Mouse (Mus musculus): ENCODE measurements around the gene Tnfrsf13c.
A peak's percentile ranks its signal among the peaks of the same experiment; 100 is the strongest.

Gene Tnfrsf13c

DNA sequence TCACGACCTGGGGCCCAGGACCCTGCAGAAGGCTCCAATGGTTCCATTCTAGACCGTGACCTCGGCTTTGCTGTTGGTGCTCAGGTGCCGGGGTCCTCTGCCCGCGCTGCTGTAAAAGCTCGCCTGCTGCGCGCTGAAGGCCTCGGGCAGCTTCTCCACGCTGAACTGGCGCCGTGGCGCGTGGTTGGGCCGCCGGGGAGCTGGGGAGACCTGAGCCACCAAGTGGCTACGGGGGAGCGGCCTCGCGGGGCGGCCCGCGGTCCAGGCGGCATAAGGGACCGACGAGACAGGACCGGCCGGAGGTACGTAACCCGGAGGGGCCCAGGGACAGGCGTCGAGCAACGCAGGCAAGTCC, 17.1 kb downstream of the Tnfrsf13c start:
- DNase-seq, result no peak

DNA sequence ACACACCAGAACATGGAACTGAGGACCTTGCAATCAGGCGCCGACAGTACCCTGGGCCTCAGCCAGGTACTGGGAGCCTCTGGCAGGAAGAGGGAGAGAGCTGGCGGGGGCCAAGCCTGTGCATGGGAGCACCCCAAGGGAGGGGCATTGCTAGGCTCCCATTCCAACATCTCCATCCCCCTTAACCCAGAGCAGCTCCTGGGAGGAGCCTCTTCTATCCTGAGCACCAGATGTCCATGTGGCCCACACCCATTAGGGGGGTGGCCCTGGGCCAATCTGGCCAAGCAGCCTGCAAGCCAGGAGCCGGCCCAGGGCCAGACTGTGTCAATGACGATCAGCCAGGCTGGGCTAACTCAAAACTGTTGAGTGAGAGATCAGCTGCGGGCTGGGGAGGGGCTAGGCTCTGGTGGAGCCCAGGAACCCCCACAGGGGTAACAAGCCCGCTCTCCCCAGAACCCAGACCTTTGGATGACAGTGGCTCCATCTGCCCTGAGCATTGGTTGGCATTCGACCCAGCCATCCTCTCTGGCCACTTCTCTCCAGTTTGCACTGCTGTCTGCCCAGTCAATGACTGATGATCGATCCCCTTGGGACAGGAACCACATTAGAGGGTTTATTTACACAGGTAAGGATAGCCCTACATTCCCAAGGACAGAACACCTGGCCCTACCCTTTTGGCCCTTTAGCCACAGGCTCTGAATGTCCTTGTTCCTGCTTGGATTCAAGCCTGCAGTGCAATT, 17.6 kb downstream of the Tnfrsf13c start:
- DNase-seq, result peak in 1 of 2 experiments; percentile 44

DNA sequence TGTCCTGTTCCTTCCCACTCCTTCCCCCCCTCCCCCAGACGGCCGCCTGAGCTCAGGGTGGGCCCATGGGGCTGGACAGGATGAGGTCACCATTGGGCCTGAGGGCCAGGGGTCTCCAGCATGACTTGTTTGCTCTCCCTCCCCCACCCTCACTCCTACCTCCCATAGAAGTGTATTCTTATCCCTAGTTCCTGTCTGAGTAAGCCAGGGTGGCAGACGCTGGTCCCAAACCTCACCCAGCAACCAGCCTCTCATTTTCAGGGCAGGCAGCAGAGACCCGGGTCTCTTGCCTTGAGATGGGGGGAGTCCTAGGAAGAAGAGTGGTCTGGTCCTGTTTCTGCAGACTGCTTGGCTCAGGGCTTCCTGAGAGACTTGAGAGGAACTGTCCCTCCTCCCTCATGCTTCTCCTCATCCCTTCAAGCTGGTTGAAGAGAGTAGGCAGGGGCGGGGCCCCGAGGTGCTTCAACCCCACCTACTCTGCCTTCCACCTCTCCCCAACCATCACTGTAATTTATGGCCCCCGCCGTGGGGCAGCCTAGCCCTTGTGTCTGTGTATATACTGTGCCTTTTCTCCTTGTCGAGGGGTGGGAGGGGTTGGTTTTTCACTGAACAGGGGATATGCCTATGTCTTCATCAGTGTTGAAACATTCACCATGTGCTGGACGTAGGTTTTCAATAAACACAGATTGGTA, 19.3 kb downstream of the Tnfrsf13c start:
- no peak for DNase-seq

DNA sequence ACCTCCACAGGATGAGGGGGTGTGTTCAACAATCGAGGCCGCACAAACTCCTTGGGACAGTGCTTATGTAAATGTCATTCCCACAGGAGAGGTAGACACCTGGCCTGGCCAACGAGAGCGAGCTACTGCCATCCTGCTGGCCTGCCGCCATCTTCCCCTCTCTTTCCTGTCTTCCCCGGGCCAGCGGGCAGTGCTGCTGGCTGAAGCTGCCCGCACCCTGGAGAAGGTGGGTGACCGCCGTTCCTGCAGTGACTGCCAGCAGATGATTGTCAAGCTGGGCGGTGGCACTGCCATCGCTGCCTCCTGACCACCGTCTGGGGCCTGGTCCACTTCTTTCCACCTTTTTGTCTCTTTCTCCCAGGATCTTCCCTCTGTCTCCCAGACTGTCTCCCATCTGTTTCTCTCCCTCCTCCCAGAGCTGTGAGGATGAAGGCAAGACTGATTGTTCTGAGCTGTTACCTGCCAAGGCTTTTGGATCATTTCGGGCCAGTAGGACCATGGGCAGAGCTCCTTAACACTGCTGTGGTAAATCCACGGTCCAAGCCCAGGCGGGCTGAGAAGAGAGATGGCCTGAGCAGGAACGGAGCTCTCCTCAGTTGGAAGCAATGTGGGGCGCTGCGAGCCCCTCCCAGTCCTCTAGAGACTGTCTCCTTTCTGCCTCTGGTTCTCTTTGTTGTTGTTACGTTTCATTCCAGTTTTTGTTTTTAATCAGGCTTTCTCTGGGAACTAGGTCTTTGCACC, 20.4 kb downstream of the Tnfrsf13c start:
- DNase-seq, result no peak

DNA sequence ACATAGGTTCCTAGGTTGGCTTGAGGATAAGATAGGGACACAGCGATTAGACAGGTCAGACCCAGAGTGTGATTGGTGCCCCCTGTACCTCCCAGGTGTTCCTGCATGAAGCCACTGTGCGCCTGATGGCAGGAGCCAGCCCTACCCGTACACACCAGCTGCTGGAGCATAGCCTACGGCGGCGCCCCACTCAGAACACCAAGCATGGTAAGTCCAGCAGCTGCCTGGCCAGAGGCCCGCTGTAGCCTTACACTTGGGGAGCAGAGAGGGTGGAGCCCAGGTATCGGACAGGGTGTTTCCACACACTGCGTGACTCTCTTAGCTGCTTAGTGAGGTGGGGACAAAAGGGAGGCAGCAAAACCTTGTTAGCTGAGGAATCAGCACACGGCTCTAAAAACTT, 21.1 kb downstream of the Tnfrsf13c start:
- DNase-seq, result no peak

DNA sequence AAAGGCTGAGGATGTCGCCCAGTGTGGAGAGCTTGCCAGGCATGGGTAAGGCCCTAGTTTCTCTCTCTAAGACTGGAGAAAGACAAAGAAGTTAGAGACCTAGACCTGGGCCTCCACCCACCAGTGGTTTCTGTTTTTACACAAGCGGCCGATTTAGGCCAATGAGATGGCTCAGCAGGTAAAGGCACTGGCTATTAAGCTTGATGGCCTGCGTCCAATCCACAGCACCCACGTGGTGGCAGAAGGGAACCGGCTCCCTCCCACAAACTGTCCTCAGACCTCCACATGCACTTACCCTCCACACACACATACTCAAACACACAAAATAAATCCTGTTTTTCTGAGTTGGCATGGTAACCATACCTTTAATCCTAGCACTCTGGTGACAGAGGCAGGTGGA, 22.1 kb downstream of the Tnfrsf13c start:
- no peak for DNase-seq

DNA sequence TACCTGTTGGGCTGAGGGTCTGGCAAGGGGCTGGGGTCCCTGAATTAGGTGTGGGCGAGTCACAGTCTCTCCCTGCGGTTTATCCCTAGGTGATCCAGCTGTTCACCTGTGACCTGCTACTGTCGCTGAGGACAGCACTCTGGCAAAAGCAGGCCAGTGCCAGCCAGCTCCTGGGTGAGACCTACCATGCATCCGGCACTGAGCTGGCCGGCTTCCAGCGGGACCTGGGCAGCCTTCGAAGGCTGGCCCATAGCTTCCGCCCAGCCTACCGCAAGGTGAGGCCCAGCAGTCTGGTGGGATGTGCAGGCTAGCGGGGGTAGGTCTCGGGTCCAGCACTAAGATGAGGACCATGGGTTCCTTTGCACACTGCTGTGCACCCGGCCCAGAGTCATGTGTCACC, 24.6 kb downstream of the Tnfrsf13c start:
- DNase-seq, result peak in 1 of 2 experiments; percentile 22

DNA sequence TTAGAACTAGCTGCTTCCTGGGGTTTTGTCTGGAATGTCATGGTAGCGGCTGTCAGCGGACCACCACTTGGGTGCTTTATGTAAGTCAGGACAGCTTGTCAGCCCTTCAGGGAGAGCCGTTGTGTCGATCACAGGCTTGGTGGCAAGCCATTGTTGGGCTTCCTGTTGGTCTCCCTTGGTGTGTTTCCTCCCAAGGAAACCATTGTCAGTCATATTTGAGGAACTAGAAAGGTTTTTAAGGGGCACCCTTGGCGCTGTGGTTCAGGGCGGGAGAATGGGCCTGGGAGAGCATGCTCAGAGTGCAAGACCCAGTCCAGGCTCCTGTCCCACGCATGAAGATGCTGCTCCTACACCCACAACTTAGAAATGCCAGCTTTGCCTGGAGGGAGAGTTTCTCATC, 25.8 kb downstream of the Tnfrsf13c start:
- no peak for DNase-seq

DNA sequence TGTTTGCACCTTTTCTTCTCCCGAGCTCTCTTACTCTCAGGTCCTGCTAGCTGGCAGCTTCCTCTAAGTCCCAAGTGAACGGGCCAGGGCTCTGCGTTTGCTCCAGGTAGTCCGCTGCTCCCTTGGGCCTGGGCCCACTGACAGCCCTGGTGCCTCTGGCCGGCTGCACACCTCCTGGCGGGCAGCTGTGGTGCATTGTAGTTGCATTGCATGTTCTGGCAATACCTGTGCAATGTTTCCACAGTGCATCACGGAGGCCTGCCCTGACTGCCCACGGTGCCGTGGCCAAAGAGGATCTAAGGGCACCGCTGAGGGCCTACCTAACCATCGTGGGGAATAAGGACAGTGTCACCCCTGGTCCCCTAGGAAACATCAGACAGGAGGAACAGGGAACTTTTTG, 26.2 kb downstream of the Tnfrsf13c start:
- no peak for DNase-seq

DNA sequence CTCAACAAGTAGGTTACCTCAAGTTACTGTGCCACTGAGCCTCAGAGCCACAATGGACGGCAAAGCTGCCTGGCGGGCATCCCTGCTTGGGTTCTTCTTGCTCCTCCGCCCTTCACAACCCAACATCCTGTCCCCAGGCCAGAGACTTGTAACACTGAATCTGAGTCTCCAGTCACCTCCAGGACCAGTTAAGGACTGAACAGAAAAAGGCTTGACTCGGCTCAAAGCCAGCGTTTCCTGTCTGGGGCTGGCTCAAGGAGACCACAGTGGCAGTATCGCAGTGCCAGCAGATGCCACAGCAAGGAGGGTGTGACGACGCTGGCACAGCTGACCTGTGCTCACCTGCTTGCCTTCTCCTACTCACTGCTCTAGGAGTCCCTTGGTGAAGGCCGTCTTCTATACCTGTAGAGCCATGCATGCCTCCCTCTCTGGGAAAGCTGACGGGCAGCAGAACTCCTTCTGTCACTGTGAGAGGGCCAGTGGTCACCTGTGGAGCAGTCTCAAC, 26.9 kb downstream of the Tnfrsf13c start:
- no peak for DNase-seq

DNA sequence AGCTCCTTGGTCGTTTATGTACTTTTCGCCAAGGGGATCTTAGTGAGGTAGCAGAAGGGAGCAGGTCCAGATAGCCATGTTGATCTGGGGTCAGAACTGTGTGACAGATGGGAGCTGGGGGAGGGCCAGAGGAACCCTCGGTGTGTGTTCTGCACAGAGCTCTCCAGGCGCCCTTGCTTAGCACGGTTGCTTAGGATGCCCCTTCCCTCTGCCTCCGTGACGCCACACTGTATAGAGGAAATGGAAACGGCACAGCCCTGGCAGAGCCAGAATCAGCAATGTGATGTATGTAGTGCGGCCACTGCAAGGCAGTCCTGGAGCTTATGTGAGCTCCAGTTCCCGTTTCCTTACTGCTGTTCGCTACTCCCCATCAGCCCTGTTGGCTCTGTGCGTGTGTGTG, 27.9 kb downstream of the Tnfrsf13c start:
- DNase-seq, result no peak

DNA sequence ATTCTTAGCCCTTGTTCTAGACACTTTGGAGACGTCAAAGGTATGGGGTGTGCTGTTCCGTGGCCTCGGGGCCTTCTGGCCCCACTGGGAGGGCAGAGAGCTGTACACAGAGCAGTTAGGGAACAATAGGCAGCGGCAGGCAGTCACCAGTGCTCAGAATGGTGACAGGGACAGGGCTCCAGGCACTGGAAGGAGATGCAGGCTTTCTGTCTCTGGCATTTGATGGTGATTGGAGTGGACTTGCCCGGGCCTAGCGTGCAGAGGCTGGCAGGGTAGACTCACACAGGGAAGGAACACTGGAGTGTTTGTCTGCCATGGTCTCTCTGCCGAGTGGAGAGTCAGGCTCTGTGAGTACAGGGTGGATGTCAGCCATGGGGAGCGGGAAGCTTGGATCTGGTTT, 31.6 kb downstream of the Tnfrsf13c start:
- DNase-seq, result no peak

DNA sequence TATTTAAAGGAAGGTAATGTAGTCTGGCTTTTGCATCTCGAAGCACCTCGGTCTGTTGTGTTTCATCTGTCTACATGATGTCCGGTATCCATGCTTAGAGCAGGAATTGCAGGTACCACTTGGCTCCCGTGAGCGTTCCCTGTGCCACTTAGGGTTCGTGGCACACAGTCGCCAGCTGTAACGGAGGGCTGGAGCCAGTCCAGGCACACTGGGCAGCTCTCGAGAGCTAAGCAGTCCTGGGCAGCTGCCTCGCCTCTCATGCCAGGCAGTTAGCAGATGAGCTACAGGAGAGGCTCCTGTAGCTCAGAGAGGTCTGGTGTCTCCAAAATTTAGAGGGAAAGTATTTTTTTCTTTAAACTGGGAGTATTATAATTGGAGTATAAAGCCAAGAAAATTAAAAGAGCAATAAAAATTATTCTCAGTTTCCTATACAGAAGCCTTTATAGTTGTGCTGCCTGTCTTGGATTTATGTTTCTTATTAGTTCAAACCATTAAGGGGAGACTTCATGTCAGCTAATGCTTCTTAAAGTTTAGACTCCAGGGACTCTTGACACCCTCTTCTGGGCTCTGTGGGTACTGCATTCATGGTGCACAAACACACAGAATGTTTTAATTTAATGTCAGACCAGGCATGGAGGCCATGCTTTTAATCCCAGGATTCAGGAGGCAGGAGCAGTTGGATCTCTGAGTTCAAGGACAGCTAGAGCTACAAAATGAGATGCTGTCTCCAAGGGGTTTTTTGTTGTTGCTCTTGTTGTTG, 35.5 kb downstream of the Tnfrsf13c start:
- DNase-seq, result peak; percentile 44 to 77

DNA sequence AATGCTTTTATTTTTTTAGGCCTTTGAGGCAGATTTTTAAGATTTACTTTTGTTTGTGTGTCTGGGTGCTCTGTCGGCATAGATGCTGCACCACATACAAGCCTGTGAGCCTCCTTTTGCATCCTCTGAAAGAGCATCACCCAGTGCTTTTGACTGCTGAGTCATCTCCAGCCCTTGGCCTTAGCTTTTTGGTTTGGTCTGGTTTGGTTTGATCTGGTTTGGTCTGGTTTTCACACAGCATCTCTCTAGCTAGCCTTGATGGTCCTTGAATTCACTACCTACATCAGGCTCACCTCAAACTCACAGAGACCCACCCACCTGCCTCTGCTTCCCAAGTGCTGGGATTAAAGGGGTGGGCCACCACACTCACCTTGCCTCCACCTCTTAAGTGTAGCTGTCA, 36.2 kb downstream of the Tnfrsf13c start:
- DNase-seq, result no peak

DNA sequence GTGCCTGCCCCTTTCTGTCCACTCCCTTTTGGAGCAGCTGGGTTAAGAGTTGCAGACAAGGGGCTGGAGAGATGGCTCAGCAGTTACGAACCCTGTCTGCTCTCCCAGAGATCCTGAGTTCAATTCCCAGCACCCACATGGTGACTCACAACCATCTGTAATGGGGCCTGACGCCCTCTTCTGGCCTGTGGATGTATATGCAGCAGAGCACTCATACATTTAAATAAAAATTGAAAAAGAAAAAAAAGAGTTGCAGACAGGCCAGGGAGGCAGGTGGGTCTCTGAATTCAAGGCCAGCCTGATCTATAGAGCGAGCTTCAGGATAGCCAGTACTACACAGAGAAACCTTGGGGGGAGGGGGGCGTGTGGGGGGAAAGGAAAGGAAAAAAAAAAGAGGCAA, 36.8 kb downstream of the Tnfrsf13c start:
- no peak for DNase-seq

DNA sequence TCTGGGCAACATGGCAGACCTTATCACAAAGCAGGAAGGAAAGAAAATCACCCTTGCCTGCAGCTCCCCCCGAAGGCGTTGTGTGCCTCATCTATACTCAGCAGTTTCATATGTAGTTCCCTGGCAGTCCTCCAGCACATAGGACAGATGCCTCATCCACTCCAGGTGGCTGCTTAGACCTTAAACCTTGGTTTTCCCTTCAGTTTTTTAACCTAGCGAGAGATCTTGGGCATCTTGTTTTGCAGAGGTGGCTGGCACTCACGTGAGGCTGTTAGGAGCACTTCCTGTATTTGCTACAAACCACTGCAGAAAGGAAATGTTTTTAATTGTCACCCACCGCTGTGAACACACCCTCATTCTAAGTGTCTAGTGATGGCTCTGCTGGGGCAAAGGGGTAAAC, 37.2 kb downstream of the Tnfrsf13c start:
- DNase-seq, result no peak

DNA sequence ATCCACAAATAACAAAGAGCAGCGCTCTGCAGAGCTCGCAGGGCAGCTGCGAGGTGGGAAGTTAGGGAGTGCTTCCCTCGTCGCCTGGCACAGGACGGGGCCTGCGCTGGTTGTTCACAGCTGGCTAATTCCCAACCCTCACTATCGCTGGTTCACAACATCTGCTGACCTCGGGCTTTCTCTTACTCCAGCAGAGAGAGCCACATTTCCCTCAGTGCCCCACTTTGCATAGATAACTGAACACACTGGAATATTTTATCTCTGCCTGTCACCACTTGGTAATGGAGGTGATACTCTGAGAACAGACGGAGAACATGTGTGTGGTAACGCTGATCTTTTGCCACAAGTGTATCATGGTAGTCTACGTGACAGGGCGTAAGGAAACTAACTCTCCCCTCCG, 38.0 kb downstream of the Tnfrsf13c start:
- peak; percentile 27 to 37 for DNase-seq

DNA sequence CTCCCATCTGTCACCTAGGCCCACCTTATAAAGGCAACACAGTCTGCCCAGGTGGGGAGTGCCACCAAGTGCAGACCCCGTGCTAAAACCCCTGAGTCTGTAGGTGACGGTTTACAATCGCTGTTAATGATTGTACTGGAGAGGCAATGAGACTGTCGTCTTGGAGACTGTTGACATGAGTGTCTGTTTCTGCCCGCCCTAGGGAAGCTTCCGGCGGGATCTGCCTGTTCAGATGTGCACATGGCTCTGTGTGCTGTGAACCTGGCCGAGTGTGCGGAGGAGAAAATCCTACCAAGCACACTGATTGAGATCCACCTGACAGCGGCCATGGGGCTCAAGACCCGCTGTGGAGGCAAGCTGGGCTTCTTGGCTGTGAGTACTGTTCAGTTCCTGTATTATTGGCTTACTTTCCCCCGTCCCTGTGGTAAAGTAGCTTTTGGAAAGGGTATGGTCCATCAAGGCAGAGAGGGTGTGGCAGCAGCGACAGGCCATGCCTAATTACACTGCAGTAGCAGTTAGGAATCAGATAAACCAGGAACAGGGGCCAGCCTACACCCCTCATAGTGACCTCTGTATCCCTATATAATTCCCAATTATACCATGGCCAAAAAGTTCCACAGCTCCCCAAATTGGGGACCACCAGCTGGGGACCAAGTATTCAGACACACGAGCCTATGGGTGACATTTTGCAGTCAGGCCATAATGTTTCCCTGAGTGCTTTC, 38.9 kb downstream of the Tnfrsf13c start:
- DNase-seq, result peak; percentile 42 to 47

DNA sequence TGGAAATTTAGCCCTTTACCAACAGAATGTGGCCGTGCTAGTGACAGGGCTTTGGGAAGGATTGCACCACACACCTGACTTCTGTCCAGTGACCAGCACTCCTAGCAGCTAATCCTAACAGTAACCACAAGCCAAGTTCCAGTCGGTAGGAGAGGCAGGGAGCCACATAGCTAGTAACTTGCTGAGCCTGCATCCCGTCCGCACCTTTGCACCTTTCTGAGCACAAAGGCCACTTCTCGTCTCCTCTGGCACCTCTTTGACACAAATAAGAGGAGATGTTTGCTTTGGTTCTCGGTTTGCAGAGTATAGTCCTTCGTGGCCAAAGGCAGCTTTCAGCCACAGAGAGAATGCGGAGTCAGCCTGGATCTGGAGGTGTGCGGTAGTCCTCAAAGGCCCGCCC, 39.5 kb downstream of the Tnfrsf13c start:
- DNase-seq, result peak; percentile 76 to 87

DNA sequence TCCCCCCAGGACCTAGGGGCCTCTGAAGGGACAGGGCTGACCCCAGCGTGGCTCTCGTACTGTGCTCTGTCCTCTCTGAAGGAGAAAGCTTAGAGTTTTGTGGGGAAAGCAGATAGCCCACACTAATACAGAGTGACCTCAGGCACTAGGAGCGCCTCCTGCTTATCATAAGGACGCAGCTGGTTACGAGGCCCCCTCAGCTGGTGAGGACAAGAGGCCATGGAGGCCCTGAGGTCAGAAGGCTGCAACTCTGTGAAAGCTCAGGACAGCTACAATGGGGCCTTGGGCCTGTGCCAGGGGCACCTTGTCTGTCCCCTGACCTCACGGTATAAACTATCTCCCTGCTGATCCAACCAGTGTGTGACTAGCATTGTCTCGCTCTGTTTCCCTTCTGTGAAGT, 40.0 kb downstream of the Tnfrsf13c start:
- peak; percentile 71 to 82 for DNase-seq

DNA sequence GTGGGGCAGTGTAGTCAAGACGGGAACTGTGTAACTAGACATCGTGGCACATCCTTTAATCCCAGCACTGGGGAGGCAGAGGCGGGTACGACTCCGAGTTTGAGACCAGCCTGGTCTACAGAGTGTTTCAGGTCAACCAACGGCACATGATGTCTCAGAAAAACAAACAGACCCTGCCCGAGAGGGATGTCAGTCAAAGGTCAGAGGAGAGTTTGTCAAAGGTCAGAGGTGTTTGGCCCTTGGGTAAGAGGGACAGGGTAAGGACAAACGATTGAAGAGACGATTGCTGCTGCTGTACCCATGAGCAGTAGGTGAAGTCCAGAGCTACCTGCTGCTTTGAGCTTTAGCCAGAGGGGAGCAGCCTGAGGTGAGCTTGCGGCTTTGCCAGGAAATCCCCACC, 40.6 kb downstream of the Tnfrsf13c start:
- no peak for DNase-seq

DNA sequence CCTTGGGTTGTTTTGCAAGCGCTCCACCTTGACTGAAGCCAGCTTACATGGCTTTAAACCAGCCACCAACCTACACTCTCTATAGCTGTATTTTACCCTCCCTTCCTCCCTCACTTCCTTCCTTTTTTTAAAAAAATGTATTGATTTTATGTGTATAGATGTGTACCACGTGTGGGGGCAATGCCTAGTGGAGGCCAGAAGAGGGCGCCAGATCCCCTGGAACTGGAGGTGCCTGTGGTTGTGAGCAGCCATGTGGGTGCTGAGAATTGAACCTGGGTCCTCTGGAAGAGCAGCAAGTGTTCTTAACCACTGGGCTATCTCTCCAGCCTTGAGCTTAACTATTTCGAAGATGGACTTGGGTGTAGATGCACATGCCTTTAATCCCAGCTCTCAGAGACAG, 41.9 kb downstream of the Tnfrsf13c start:
- DNase-seq, result no peak

All from kidney, postnatal 36 days (tissue).